Mouse (Mus musculus) liver, embryonic 14.5 days (tissue): Measurements from ENCODE around the gene Nle1. TPM values are rescaled to one million over a fixed set of nuclear protein-coding genes. Genes with fewer than 3 reads are reported as not detected.

ENCODE experiments used
- ATAC-seq: fragments of 200-750 bp; cut with Nextera tagmentation; 2 replicates; pipeline ENCODE4 v1.8.0; 2017; ENCODE audit warnings: moderate number of reproducible peaks, mild to moderate bottlenecking, moderate library complexity; ENCODE audit not compliant: insufficient read depth
- DNase-seq, 3 experiments: peaks; one replicate each; pipeline ENCODE4 v3.0.0-alpha.2; 2012 to 2013; ENCODE audit warnings: low read depth in 3 of 3, low spot score in 3 of 3
- H3K27ac ChIP-seq: fragments of 300-500 bp; sonication (generic); 2 replicates; pipeline ENCODE4 v1.5.1; 2014; ENCODE audit warnings: moderate library complexity, mild to moderate bottlenecking, control low read depth, inconsistent platforms
- H3K27me3 ChIP-seq: fragments of 300-500 bp; sonication (generic); 2 replicates; pipeline ENCODE4 v1.6.1; 2014; ENCODE audit warnings: mild to moderate bottlenecking, low read length, moderate library complexity; ENCODE audit not compliant: control insufficient read depth, insufficient read depth
- H3K36me3 ChIP-seq: fragments of 300-500 bp; sonication (generic); replicated peaks from 2 replicates; pipeline ENCODE4 v1.6.1; 2014; ENCODE audit warnings: low read depth; ENCODE audit not compliant: control insufficient read depth, insufficient read depth
- H3K4me1 ChIP-seq, 2 experiments: fragments of 200-500 bp in 1 of 2; fragments of 300-500 bp in 1 of 2; sonication (generic) in 1 of 2; replicated peaks; 2 replicates each; pipeline ENCODE4 v1.6.1; 2012 to 2014; ENCODE audit warnings: antibody characterized with exemption in 1 of 2, inconsistent platforms in 1 of 2, low read length in 1 of 2; ENCODE audit not compliant: control insufficient read depth in 2 of 2, insufficient read depth in 2 of 2
- H3K4me2 ChIP-seq: fragments of 300-500 bp; sonication (generic); 2 replicates; pipeline ENCODE4 v1.6.1; 2014; ENCODE audit warnings: low read depth, mild to moderate bottlenecking, control low read depth, moderate library complexity
- H3K4me3 ChIP-seq, 2 experiments: fragments of 200-500 bp in 1 of 2; fragments of 300-500 bp in 1 of 2; sonication (generic) in 1 of 2; 2 replicates each; pipeline ENCODE4 v1.5.1; 2012 to 2014; ENCODE audit warnings: low read depth in 2 of 2, low read length in 2 of 2, mild to moderate bottlenecking in 2 of 2, control low read depth in 1 of 2, inconsistent platforms in 1 of 2, moderate library complexity in 1 of 2; ENCODE audit not compliant: insufficient read depth in 1 of 2
- H3K9ac ChIP-seq: fragments of 300-500 bp; sonication (generic); replicated peaks from 2 replicates; pipeline ENCODE4 v1.6.1; 2014; ENCODE audit warnings: mild to moderate bottlenecking, control low read depth, moderate library complexity
- H3K9me3 ChIP-seq: fragments of 300-500 bp; sonication (generic); 2 replicates; pipeline ENCODE4 v1.6.1; 2016; ENCODE audit warnings: low read length, mixed read lengths; ENCODE audit not compliant: control insufficient read depth
- CTCF ChIP-seq: IDR thresholded peaks from 2 replicates; pipeline ENCODE4 v1.5.1; 2016; ENCODE audit warnings: antibody characterized with exemption, low read depth, control low read depth
- EP300 ChIP-seq: IDR thresholded peaks from 2 replicates; pipeline ENCODE4 v1.6.1; 2016; ENCODE audit warnings: antibody characterized with exemption, low read depth
- WGBS: fragments of 180-500 bp; shearing (Covaris S2); extraction: QIAGEN DNeasy Blood & Tissue Kit; methylation state at CpG from one replicate; pipeline ENCODE4 v1.1.7; 2014; ENCODE audit not compliant: insufficient replicate concordance; 5-methylcytosine and 5-hydroxymethylcytosine counted together
- polyA plus RNA-seq, 2 experiments: library from polyadenylated mRNA; depleted of rRNA in 1 of 2; stranded (reverse) in 1 of 2; unstranded in 1 of 2; fragments of >200 nt; fragmentation: Nextera tagmentation in 1 of 2; extraction: Ambion mirVana in 1 of 2; gene quantifications; 2 replicates each; pipeline versions ENCODE4 v1.2.1 to v1.2.3; 2012 to 2014

The Nle1 gene
- polyA plus RNA-seq, 2 experiments = 13.8 to 27.2 TPM

GRCm38 (mm10) chr11:82869506-82870172 lies 38.6 kb downstream of the Nle1 start:
- Histone ChIP-seq H3K4me3 (peak overlapping the region; percentile 84 to 87), H3K4me1 (peaks cover 33 to 41% of the 10 kb centered on the region in 2 experiments), H3K9me3 (no peaks in the 10 kb centered on the region), H3K27ac (peak overlapping the region; percentile 90), H3K27me3 (no peaks in the 10 kb centered on the region), H3K9ac (peak overlapping the region; percentile 96), H3K36me3 (no peaks in the 10 kb centered on the region; the same call in 1 of the 2 replicates), H3K4me2 (peak overlapping the region; percentile 80)
- TF ChIP-seq EP300 (no peak), CTCF (no peak)
- WGBS = 37% methylated on average over 9 of the region's 9 CpGs
- ATAC-seq = no peak
- DNase-seq = no peak

GRCm38 (mm10) chr11:82867956-82868355 lies 40.3 kb downstream of the Nle1 start:
- no peaks in the 10 kb centered on the region for H3K9me3 ChIP-seq
- H3K27ac ChIP-seq = peak overlapping the region; percentile 23
- WGBS = 35% methylated on average over 5 of the region's 5 CpGs
- peak overlapping the region in 1 of 2 experiments; percentile 87; a peak in 2 of 4 replicates for H3K4me3 ChIP-seq
- peak overlapping the region; percentile 5 for H3K9ac ChIP-seq
- H3K4me1 ChIP-seq = peaks cover 47 to 51% of the 10 kb centered on the region in 2 experiments
- DNase-seq = no peak
- TF ChIP-seq EP300 (no peak), CTCF (no peak)
- peak overlapping the region; percentile 80 for H3K4me2 ChIP-seq
- no peaks in the 10 kb centered on the region; the same call in none of the 2 replicates for H3K36me3 ChIP-seq
- H3K27me3 ChIP-seq = no peaks in the 10 kb centered on the region
- no peak for ATAC-seq

- WGBS = 22% methylated on average over 7 of the region's 7 CpGs
- TF ChIP-seq CTCF = no peak
- 0 out of 2 replicates have a peak, but pooled peaks have one; percentile 17 for TF ChIP-seq EP300
- Histone ChIP-seq H3K4me3 (peak overlapping the region in 1 of 2 experiments; percentile 31; a peak in 2 of 4 replicates), H3K9ac (peak overlapping the region; percentile 49), H3K36me3 (no peaks in the 10 kb centered on the region; the same call in none of the 2 replicates), H3K27me3 (no peaks in the 10 kb centered on the region), H3K4me2 (peak overlapping the region; percentile 80), H3K4me1 (peaks cover 56 to 58% of the 10 kb centered on the region in 2 experiments), H3K9me3 (no peaks in the 10 kb centered on the region), H3K27ac (peak overlapping the region; percentile 38)
- no peak for DNase-seq
- ATAC-seq = no peak
Measured at GRCm38 (mm10) chr11:82866850-82867564, 41.2 kb downstream of the Nle1 start.

- Histone ChIP-seq H3K27me3 (no peaks in the 10 kb centered on the region), H3K4me2 (peak overlapping the region; percentile 80), H3K9ac (no peak overlapping the region), H3K36me3 (no peaks in the 10 kb centered on the region; the same call in none of the 2 replicates), H3K4me1 (peaks cover 59 to 62% of the 10 kb centered on the region in 2 experiments), H3K9me3 (no peaks in the 10 kb centered on the region), H3K4me3 (no peak overlapping the region; a peak in 1 of 4 replicates), H3K27ac (peak overlapping the region; percentile 38)
- TF ChIP-seq EP300 (no peak), CTCF (no peak)
- DNase-seq = no peak
- WGBS = 68% methylated on average over 10 of the region's 10 CpGs
- no peak for ATAC-seq
Measured at GRCm38 (mm10) chr11:82865957-82866356, 42.3 kb downstream of the Nle1 start.

- ATAC-seq (peak; percentile 63; the same call in 1 of the 2 replicates), DNase-seq (peak in 2 of 3 experiments; percentile 38 to 50)
- 40% methylated on average over 4 of the region's 4 CpGs for WGBS
- H3K4me3 ChIP-seq = no peak overlapping the region
- H3K9ac ChIP-seq = no peak overlapping the region; the same call in 1 of the 2 replicates
- H3K27me3 ChIP-seq = no peaks in the 10 kb centered on the region
- peak overlapping the region; percentile 53 for H3K27ac ChIP-seq
- no peaks in the 10 kb centered on the region for H3K9me3 ChIP-seq
- TF ChIP-seq CTCF (no peak), EP300 (no peak)
- no peaks in the 10 kb centered on the region; the same call in none of the 2 replicates for H3K36me3 ChIP-seq
- no peak overlapping the region; the same call in 1 of the 2 replicates for H3K4me2 ChIP-seq
- peaks cover 50 to 56% of the 10 kb centered on the region in 2 experiments for H3K4me1 ChIP-seq
Measured at GRCm38 (mm10) chr11:82863488-82863931, 44.7 kb downstream of the Nle1 start.
